Mouse (Mus musculus): ENCODE measurements at regions not wholly inside any gene's neighbourhood (a gene's known extent, or its start where the extent isn't known, plus 50 kb on each side); places are given as distances from the start of the nearest gene placed in this dataset.

GRCm38 (mm10) chr5:73891606-73892005 is 176.6 kb downstream of the Usp46 start:
- no peak for TF ChIP-seq CTCF (IDR thresholded peaks at IDR 0.05; ENCODE audit: low read depth, low read length)
- TF ChIP-seq POLR2AphosphoS5 (IDR thresholded peaks at IDR 0.05; ENCODE audit: insufficient replicate concordance, low read depth, low read length) = no peak
- no peak for TF ChIP-seq GATA1 (IDR thresholded peaks at IDR 0.05; ENCODE audit: borderline replicate concordance, low read length)

All from G1E (cell line).